Mouse (Mus musculus) liver, embryonic 11.5 days (tissue): ENCODE results near the gene Gm17490. TPM values are rescaled to one million over a fixed set of nuclear protein-coding genes. Genes with fewer than 3 reads are reported as not detected.

Experiments
- ATAC-seq: fragments of 200-750 bp; cut with Nextera tagmentation; replicated peaks from 2 replicates; pipeline ENCODE4 v1.8.0; 2017; ENCODE audit warnings: moderate number of reproducible peaks, mild to moderate bottlenecking, moderate TSS enrichment, moderate library complexity; ENCODE audit not compliant: low FRiP score
- DNase-seq: peaks from one replicate; pipeline ENCODE4 v3.0.0-alpha.2; 2017; ENCODE audit warnings: low spot score
- H3K27ac ChIP-seq: fragments of 300-500 bp; sonication (generic); 2 replicates; pipeline ENCODE4 v1.5.1; 2014; ENCODE audit warnings: mild to moderate bottlenecking, low read depth, low read length, control low read depth
- H3K27me3 ChIP-seq: fragments of 300-500 bp; sonication (generic); replicated peaks from 2 replicates; pipeline ENCODE4 v1.6.1; 2014; ENCODE audit warnings: low read length, mixed read lengths; ENCODE audit not compliant: control insufficient read depth, insufficient read depth
- H3K36me3 ChIP-seq: fragments of 300-500 bp; sonication (generic); 2 replicates; pipeline ENCODE4 v1.6.1; 2014; ENCODE audit warnings: mild to moderate bottlenecking, low read length, moderate library complexity, mixed read lengths; ENCODE audit not compliant: control insufficient read depth, insufficient read depth
- H3K4me1 ChIP-seq: fragments of 300-500 bp; sonication (generic); replicated peaks from 2 replicates; pipeline ENCODE4 v1.6.1; 2014; ENCODE audit warnings: low read length, mixed read lengths; ENCODE audit not compliant: control insufficient read depth, insufficient read depth
- H3K4me2 ChIP-seq: fragments of 300-500 bp; sonication (generic); 2 replicates; pipeline ENCODE4 v1.6.1; 2014; ENCODE audit warnings: mild to moderate bottlenecking, control low read depth, moderate library complexity
- H3K4me3 ChIP-seq: fragments of 300-500 bp; sonication (generic); 2 replicates; pipeline ENCODE4 v1.5.1; 2014; ENCODE audit warnings: low read depth, low read length, control low read depth
- H3K9ac ChIP-seq: fragments of 300-500 bp; sonication (generic); 2 replicates; pipeline ENCODE4 v1.6.1; 2014; ENCODE audit warnings: low read depth, low read length, control low read depth
- H3K9me3 ChIP-seq: fragments of 300-500 bp; sonication (generic); 2 replicates; pipeline ENCODE4 v1.6.1; 2016; ENCODE audit warnings: low read length, inconsistent platforms, mixed read lengths; ENCODE audit not compliant: control insufficient read depth
- WGBS: fragments of 180-500 bp; shearing (Covaris S2); extraction: QIAGEN DNeasy Blood & Tissue Kit; methylation state at CpG from one replicate; pipeline ENCODE4 v1.1.7; 2014; 5-methylcytosine and 5-hydroxymethylcytosine counted together
- polyA plus RNA-seq: library from polyadenylated mRNA; unstranded; fragments of >200 nt; fragmentation: Nextera tagmentation; extraction: Ambion mirVana; gene quantifications from 2 replicates; pipeline ENCODE4 v1.2.1, GENCODE M21; 2014

Gm17490 gene
- polyA plus RNA-seq, result not detected in 2 replicates

- WGBS, result 90% methylated on average over 5 of the region's 5 CpGs
Observed at GRCm38 (mm10) chr2:11625890-11626289, at the start of gene Gm17490. Gene Gm17490, minus strand, starts transcription at chr2:11626264.

GRCm38 (mm10) chr2:11672144-11672543 is 46.1 kb upstream of the Gm17490 start:
- no peaks in the 10 kb centered on the region for H3K27me3 ChIP-seq
- no peaks in the 10 kb centered on the region for H3K9me3 ChIP-seq
- 18% methylated on average over 3 of the region's 3 CpGs for WGBS
- no peak overlapping the region for H3K4me2 ChIP-seq
- H3K27ac ChIP-seq, result no peak overlapping the region
- DNase-seq (peak; percentile 20), ATAC-seq (no peak)
- no peak overlapping the region for H3K9ac ChIP-seq
- H3K4me1 ChIP-seq, result no peaks in the 10 kb centered on the region
- H3K36me3 ChIP-seq, result no peaks in the 10 kb centered on the region
- H3K4me3 ChIP-seq, result no peak overlapping the region

More at GRCm38 (mm10) chr2:11625890-11626289, at the start of gene Gm17490:
- Histone ChIP-seq H3K36me3 (no peaks in the 10 kb centered on the region), H3K4me2 (no peak within 1 kb of the TSS), H3K4me3 (no peak within 1 kb of the TSS), H3K4me1 (no peaks in the 10 kb centered on the region), H3K27me3 (no peaks in the 10 kb centered on the region), H3K27ac (no peak within 1 kb of the TSS), H3K9ac (no peak within 1 kb of the TSS), H3K9me3 (no peaks in the 10 kb centered on the region)
- DNase-seq (no peak), ATAC-seq (no peak)

- ATAC-seq (no peak), DNase-seq (no peak)
- Histone ChIP-seq H3K27me3 (no peaks in the 10 kb centered on the region), H3K4me3 (no peak overlapping the region), H3K9ac (no peak overlapping the region), H3K36me3 (no peaks in the 10 kb centered on the region), H3K9me3 (no peaks in the 10 kb centered on the region), H3K4me2 (no peak overlapping the region), H3K27ac (no peak overlapping the region), H3K4me1 (no peaks in the 10 kb centered on the region)
- WGBS, result 93% methylated on average over 3 of the region's 3 CpGs
Observed at GRCm38 (mm10) chr2:11665326-11665725, 39.3 kb upstream of the Gm17490 start.

- Histone ChIP-seq H3K9me3 (no peaks in the 10 kb centered on the region), H3K4me3 (no peak overlapping the region), H3K27ac (no peak overlapping the region), H3K36me3 (no peaks in the 10 kb centered on the region), H3K27me3 (no peaks in the 10 kb centered on the region), H3K4me1 (no peaks in the 10 kb centered on the region), H3K9ac (no peak overlapping the region), H3K4me2 (no peak overlapping the region)
- no peak for DNase-seq
- 83% methylated on average over 4 of the region's 4 CpGs for WGBS
- no peak for ATAC-seq
Observed at GRCm38 (mm10) chr2:11664806-11665205, 38.7 kb upstream of the Gm17490 start.

- Histone ChIP-seq H3K27me3 (no peaks in the 10 kb centered on the region), H3K9ac (no peak overlapping the region), H3K9me3 (no peaks in the 10 kb centered on the region), H3K4me3 (no peak overlapping the region; the same call in 1 of the 2 replicates), H3K4me2 (peak overlapping the region; percentile 52), H3K36me3 (no peaks in the 10 kb centered on the region), H3K4me1 (no peaks in the 10 kb centered on the region), H3K27ac (no peak overlapping the region)
- 44% methylated on average over 6 of the region's 6 CpGs for WGBS
- DNase-seq, result no peak
- peak; percentile 53; the same call in 1 of the 2 replicates for ATAC-seq
Observed at GRCm38 (mm10) chr2:11664367-11664766, 38.3 kb upstream of the Gm17490 start.

GRCm38 (mm10) chr2:11663961-11664360 is 37.9 kb upstream of the Gm17490 start:
- Histone ChIP-seq H3K27me3 (no peaks in the 10 kb centered on the region), H3K4me1 (no peaks in the 10 kb centered on the region), H3K27ac (no peak overlapping the region), H3K36me3 (no peaks in the 10 kb centered on the region), H3K9me3 (no peaks in the 10 kb centered on the region), H3K4me3 (no peak overlapping the region; the same call in 1 of the 2 replicates), H3K9ac (no peak overlapping the region), H3K4me2 (peak overlapping the region; percentile 52)
- 4% methylated on average over 10 of the region's 10 CpGs for WGBS
- ATAC-seq (peak; percentile 86), DNase-seq (peak; percentile 63)

GRCm38 (mm10) chr2:11662907-11663230 is 36.8 kb upstream of the Gm17490 start:
- DNase-seq (no peak), ATAC-seq (no peak)
- Histone ChIP-seq H3K4me1 (no peaks in the 10 kb centered on the region), H3K27me3 (no peaks in the 10 kb centered on the region), H3K27ac (no peak overlapping the region), H3K9me3 (no peaks in the 10 kb centered on the region), H3K36me3 (no peaks in the 10 kb centered on the region), H3K4me2 (no peak overlapping the region), H3K4me3 (no peak overlapping the region), H3K9ac (no peak overlapping the region)
- WGBS, result 82% methylated on average over 1 of the region's 1 CpGs

GRCm38 (mm10) chr2:11662143-11662906 is 36.3 kb upstream of the Gm17490 start:
- ATAC-seq, result no peak
- Histone ChIP-seq H3K9me3 (no peaks in the 10 kb centered on the region), H3K27me3 (no peaks in the 10 kb centered on the region), H3K4me3 (no peak overlapping the region), H3K27ac (no peak overlapping the region), H3K9ac (no peak overlapping the region), H3K4me2 (no peak overlapping the region), H3K4me1 (no peaks in the 10 kb centered on the region), H3K36me3 (no peaks in the 10 kb centered on the region)
- no peak for DNase-seq
- 76% methylated on average over 6 of the region's 6 CpGs for WGBS

GRCm38 (mm10) chr2:11659263-11659662 is 33.2 kb upstream of the Gm17490 start:
- H3K9ac ChIP-seq, result no peak overlapping the region
- WGBS, result 40% methylated on average over 2 of the region's 2 CpGs
- no peak overlapping the region for H3K4me2 ChIP-seq
- H3K27ac ChIP-seq, result no peak overlapping the region
- ATAC-seq (no peak), DNase-seq (no peak)
- no peaks in the 10 kb centered on the region for H3K27me3 ChIP-seq
- no peaks in the 10 kb centered on the region for H3K4me1 ChIP-seq
- H3K9me3 ChIP-seq, result no peaks in the 10 kb centered on the region
- H3K4me3 ChIP-seq, result no peak overlapping the region
- no peaks in the 10 kb centered on the region for H3K36me3 ChIP-seq
